Mouse (Mus musculus) lung, postnatal 10 days (tissue): ENCODE measurements around the gene Ano6.
A peak's percentile ranks its signal among the peaks of the same experiment; 100 is the strongest.

Experiments
- DNase-seq: peaks from one replicate; pipeline ENCODE4 v3.0.0; 2021

Gene Ano6

DNA sequence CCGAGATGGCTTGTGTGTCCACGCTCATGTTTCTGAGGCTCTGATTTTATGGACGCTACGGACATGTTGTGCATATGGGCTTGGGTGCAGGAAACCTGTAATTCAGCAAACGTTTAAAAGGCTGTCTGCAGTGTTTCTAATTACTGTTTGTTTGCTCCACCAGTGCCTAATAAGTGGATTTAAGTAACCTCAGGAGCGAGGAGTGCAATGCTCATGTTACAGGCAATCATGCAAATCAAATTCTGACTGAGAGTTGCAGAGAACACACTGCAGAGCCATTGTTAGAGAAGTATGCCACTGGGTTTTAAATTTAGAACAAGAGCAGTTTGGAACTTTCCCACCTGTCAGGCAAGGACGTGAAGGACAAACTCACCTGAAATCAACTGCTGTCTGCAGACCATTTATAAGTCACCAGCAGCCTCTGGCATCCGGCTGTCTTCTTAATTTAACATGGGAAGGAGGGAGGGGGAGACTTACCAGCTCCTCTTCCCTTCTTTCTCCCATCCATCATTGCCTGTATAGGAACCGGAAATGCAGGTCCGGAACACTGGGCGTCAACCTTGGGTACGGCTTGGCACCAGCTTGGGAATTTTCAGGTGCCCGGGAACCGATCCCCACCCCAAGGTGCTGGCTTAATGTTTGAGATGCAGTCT is 39.0 kb downstream of the Ano6 start:
- DNase-seq: no peak

DNA sequence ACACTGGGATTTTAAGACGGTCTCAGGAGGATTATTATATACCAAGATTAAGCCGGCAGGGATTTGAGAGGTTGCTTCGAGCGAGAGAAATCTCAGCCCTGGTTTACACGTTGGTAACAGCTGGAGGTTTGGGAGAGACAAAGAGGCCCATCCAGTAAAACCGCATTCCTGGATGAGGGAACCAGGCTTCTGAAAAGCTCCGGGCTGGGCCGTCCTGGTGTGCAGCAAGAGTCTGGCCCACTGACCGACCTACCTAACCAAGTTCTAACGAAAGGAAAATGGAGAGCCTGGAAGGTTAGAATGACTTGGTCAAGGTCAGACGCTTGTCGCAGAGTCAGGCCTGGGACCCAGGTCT is 39.5 kb downstream of the Ano6 start:
- no peak for DNase-seq

DNA sequence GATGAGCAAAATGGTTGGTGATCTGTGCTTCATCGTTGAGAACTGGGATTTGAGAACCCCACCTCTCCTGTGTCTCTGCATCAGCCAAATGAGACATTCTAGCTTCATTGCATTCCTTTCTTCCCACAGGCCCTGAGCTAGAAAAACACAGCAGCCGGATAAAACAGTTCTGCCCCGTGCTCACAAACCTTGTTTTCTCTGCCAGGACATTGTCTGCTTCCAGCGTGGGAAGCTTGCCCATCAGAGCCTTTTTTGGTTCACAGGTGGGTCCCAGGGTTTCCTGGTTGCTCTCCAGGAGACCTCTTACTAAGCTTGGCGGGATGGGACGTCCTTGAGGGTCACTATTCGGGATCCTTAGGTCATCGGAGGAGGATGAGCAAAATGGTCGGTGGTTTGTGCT is 42.6 kb downstream of the Ano6 start:
- DNase-seq: no peak

DNA sequence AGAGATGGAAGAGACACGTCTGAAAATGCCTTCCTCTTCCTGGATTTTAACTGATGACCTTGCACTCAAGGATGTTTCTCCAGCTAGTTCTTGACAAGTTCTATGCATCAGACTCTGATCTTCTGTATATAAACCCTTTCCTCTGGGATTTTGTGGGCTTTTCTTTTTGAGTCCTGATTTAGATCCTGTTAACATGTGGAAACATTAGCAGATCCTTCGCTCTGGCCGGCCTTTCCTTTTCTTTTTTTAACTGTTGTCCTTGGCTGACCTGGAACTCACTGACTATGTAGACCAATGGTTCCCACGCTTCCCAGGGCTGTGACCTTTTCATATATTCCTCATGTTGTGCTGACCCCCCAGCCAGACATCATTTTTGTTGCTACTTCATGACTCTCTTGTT is 45.4 kb downstream of the Ano6 start:
- no peak for DNase-seq

DNA sequence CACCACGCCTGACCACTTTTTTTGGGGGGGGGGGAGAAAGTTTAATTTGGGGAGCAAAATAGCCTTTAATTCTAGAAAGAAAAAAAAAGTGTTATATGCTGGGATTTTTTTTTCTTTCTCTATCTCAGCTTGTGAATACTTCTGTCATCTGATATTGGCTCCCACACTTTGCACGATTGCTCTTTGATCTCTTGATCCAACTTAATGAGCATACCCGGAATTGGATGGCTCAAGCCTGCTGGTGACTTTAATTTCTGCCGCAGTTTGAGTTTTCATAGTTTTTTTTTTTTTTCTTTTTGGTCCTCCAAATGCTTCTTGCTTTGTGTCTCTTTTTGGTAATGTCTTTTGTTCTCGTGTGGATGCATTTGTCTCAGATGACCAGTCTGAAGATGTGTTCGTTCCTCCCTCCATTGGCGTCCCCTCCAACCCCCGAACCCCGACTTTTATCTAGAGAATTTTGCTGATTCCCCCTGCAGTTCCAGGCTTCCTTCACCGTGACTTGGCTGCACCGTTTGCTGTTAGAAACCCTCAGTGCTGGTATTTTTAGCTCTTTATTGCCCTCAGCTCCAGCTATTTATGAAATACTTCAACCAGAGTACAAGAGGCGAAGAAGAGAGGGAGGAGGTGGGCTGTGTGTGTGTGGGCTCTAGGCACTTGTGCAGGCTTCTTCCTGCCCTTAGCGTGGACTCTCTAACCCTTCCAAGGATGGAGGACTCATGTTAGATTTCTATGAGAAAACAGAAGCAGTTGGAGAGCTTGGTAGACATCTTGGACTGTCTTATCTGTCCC is 46.2 kb downstream of the Ano6 start:
- no peak for DNase-seq

DNA sequence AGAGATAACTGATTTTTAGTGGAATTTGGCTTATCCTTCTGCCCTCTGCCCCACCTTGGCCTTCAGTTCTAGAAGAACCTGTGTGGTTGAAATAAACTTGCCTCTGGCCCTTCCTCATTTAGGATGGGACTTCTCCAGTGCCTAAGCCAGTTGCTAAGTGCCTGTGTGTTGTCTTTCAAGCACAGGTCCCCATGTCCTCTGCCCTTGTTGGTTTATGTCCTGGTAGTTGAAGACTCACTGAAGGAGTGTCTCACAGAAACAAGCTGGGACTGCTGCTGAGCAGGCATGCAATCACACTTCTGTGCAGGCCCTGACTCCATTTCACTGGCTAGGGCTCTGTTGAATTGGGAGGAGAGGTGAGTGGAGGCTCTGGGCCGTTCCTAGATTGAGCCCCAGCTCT is 46.9 kb downstream of the Ano6 start:
- DNase-seq: no peak

DNA sequence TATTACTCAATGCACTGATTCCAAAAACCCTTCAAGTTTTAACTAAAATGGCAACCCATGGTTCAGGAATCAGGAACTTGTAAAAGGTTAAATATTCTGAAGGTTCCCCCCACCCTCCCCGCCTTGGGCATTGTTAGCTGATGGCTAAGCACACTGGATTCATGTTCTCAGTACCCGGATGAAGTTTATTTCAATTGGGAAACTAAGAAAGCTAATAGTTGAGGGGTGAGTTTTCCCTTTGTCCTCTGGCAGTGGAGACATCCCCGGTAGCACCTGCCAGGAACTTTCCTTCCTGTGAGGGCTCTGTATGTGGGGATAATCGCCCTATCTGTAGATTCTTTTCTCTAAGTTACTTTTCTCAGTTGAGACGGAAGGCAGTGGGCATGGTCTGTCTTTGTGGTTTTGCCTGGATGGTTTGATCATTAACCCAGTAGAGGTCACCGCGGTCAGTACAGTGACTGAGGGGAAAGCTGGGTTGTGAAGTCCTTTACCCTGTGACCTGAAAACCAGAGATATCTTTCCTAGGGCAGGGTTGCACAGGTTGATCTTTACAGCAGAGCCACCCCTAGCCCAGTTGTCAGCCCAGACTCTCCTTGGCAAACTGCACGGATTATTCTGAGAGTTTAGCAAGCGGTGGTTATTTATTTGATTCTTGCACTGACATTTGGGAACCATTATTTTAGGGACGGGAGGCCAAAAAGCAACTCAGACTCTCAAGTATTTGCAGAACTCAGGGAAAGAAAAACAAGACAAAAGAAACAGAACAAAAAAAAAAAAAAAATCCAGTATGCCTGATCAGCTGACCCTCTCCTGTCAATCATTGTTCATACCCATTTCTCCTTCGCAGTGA is 47.8 kb downstream of the Ano6 start:
- no peak for DNase-seq

DNA sequence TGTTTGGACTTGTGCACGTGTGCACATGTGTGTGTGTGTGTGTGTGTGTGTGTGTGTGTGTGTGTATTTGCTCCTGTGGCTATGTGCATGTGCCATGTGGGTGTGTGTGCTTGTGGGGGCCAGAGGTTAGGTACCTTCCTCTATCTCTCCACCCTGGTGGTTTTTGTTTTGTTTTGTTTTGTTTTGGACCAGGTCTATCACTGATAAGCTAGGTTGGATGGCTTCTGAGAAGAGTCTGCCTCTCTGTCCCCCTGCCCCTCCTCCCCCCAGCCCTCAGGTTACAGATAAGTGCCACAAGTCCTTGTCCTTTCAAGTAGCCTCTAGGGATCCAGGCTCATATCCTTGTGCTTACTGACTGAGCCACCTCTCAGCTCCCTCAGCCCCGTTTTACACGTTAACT is 49.1 kb downstream of the Ano6 start:
- DNase-seq: no peak

DNA sequence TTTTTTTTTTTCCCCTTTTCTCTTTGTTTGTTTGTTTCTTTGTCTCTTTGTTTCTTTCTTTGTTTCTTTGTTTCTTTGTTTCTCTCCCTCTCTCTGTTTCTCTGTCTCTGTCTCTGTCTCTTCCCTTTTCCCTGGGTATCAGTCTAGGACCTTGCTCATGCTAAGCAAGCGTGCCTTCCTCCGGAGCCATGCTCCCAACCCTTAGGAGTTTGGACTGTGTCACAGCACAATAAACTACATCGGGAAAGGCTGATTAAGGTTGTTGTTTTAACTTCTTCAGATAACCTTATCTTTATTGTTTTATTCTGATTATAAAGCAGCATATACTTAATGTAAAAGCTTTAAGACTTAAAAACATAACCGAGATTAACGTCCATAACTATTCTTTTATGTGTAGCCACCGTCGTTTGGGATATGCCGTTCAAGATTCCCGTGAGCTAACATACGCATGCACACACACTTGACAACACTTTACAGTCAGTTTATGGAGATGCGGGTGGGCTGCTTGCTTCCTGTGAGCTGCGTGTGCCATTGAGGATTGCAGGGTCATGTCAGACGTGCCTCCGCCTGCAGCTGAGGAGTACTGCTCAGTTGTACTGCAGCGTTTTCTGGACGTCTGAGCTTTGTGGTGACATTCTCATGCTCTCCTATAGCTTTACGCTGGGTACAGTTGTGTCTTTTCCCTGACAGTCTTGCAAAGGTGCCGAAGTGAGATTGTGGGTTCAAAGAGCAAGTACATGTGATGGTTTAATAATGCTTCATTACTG is 52.7 kb downstream of the Ano6 start:
- DNase-seq: no peak

DNA sequence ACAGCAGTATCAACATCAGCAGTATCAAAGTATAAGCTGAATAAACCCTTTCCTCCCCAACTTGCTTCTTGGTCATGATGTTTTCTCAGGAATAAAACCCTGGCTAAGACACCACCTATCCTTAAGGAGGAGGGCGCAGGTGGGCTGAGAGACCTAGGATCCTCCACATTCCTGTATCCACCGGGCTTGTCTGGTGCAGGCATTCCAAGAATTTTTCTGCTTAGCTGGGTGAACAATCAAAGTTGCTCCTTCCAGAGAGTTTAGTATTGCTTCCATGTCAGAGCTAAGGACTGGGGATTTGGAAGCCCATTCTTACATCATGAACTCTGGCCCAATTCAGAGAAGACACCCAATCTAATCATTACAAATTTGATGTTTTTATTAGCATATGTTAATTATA is 53.8 kb downstream of the Ano6 start:
- no peak for DNase-seq

DNA sequence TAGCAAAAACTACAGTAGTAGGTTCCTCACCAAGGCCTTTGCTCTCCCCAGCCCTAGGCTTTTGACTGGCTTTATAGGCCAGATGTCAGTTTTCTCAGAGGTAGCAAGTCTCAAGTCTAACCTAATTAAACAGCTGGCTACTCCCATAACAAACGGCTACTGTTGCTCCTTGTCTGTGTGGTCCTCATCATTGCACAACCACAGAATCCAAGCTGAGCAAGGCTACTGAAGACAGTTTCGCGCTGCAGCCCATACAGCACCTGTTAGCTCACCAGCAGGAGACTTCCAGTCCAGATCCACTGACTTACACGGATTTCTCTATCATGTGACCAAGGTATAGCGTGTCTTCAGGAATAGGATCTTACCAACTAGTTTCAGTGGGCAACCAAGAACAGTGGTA is 55.5 kb downstream of the Ano6 start:
- DNase-seq: no peak

DNA sequence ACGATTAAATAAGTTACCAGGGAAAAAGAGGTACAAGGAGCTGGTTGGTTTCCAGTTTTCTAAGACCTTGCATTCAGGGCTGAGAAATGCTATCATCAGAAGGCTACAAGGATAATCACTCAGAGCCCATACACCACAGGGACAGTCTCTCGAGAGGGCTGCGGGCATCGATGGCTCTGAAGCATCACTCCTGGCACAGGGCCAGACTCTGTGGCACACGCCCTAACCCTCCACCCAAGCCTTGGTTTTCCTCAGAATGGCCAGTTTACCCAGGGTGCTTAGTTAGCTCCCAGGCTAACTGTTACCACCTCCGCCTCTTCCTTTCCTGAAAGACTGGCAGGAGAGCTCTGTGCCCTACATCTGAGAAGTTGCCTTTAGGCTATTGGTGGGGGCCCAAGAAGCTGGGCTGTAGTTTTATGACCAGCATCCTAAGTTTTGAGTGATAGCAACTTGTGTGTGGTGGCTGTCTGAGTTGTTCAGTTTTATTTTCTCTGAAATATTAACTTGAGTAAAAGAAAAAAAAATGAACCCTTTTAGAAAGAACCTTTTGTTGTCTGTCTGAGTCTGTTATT is 57.9 kb downstream of the Ano6 start:
- no peak for DNase-seq

DNA sequence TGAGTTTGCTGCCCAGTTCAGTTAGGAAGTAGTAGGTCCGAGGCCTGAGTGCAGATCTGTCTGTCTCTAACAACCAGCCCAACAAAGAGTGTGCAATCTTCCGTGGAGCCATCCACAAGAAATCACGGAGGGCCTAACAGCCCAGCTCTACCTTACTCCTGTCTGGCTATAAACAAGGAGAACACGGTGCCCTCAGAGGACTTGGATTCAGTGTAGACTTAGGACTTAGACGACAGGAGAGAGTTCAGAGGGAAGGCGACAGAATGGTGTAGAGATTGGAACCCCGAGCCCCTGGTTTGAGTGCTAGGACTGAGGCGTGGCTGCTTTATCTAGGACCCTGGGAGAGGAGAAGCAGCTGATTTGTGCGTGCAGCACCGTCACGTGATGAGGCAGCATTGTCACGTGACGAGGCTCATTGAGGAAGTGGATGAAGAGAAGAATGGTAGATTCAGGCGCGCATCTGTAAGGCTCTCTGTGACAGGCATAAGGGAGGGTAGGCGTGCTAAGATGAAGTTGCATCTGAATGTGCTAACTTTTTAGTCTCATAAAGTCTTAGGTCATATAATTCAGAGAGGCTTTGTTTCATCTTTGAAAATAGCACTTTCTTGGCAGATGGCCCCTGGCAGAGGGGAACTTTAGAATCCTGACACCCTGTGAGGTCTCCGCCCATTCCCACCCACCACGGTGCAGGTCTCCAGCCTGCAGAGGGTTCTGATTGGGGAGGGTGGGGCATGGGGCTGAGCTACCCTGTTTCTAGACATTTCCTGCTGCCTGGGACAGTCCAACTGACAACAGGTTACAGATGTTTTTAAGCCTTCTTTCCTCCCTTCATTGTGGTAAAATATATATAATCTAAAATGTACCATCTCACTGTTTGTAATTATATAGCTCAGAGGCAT is 59.1 kb downstream of the Ano6 start:
- no peak for DNase-seq

DNA sequence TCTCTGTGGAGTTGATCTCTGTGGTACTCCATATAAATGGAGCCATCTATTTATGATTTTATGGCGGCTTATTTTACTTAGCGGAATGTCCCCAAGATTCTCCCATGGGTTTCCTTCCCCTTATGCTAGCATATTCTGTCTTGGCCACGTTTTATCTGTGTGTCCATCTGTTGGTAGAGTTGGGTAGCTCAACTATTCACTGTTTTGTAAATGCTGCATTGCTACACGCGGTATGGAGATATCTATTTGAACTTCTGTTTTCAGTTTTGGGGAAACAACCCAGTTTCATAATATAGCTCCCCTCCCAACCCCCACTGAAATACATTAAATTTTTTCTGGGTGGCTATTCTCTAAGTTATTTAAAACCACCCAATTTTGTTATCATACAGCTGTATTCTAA is 59.9 kb downstream of the Ano6 start:
- DNase-seq: no peak

DNA sequence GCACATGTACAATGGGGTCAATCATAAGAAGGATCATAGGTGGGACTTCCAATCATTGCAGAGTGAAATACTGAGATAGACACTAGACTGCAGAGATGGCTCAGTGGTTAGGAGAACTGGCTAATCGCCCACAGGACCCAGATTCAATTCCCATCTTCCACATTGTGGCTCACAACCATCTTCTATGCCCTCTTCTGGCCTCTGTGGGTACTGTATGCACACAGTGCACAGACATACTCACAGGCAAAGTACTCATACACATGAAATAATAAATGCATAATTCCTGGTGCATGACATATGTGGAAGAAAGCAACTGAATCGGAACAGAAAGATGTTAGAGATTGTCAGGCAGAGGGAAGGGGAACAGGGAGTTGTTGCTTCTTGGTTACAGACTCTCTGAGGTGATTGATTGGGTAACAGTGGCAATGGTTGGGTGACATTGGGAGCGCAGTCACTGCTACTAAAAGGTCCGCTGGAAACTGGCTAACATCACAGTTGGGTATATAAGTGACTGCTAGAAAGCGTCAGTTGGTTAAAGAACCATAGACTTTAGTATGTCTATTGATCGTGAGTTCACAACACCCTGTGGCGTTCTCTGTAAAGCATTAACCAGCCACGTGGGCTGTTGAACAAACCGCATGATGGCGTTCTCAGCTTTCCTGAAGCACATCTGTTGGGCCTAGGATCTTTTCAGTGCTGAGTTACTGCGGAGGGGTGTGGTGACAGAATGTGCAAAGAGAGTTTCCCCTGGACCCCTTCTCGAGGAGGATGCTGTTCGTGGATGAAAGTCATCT is 64.6 kb downstream of the Ano6 start:
- no peak for DNase-seq

DNA sequence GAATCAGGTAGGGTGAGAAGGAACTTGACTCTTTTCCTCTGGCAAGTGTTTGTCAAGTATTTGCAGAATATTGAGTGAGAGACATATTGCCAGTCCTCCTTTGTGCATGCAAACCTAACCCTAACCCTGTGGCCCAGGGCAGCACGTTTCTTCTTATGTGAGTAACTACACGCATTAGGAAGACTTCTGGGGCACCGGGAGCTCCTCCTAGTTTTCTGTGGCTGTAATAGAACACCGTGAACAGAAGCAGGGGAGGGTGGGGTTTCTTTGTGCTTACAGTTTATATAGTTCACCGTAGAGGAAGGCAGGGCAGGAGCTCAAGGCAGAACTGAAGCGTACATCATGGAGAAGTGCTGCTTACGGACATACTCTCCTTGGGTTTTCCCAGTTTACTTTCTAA is 65.3 kb downstream of the Ano6 start:
- no peak for DNase-seq

DNA sequence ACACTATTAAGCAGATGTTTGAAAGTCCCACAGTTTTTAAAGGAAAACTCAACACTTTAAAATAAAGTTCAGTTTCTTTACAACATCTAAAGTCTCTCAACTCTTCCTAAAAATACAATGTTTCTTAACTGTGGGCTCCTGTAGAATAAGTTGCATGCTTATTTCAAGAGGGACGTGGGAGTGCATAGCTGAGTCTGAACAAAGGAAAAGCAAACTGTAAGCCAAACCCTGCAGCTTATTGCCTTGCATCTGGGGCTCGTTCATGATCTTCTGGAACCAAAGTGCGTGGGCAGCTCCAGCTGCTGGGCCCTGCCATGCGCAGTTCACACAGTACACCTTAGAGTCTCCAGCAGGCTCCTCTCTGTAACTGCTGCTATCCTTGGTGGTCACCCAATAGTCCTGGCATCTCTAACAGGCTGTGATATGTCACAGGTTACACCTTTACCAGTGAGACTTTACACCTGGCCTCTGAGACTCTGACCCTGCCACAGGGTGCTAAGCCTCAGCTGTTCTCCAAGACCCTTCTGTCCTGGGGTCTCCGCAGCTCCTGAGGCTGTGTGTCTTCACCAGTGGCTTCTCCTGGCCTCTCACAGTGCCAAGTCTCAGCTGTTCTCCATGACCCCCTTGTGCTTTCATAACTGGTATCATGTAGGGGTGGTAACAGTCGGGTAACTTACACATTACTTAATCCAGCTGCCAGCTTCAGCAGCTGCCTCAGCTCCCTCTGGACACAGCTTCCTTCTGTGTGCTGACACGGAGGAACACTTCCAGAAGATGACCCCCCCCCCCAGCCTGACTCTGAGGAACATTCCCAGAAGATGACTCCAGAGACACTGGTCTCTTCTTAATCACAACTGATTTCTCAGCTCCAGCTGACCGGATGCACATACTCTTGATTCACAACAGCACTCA is 66.3 kb downstream of the Ano6 start:
- DNase-seq: peak; percentile 35

DNA sequence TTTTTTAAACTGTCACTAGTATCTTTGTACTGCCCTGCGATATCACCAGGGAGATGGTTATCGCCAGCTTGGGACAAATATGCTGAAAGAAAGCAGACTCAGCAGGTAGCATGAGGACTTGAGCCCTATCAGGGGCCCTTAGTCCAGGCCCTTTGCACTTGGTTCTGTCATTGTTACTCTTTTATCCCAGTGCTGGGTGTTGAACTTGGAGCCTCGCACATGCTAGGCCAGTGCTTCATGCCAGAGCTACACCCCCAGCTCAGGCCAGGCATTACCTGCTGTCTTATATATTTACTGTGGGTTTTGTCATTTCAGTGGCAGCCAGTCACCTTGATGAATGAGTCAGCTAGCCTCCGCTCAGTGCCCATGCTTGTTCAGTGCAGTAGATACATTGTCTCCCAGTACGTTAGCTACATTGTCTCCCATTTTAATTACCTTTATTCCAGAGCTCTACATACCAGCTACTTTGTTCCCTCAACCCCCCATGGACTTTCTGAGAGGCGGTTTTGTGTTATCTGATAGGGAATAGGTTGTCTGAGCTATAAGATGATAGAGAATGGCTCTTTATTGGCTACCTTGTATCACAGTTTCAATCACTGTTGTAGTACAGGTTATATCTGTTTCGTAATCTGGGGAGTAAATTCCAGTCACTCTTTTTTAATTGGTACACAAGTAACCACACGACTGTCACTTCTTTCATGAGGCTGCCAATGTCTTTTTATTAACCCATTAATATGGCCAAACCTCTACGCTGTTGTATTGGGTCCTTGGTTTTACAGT is 68.4 kb downstream of the Ano6 start:
- no peak for DNase-seq
